Mouse (Mus musculus) lung, postnatal 0 days (tissue): ENCODE measurements around the gene Flnc. TPM values are rescaled to one million over a fixed set of nuclear protein-coding genes. Genes with fewer than 3 reads are reported as not detected.

Experiments used
- ATAC-seq: fragments of 200-750 bp; cut with Nextera tagmentation; 2 replicates; pipeline ENCODE4 v1.8.0; 2017; ENCODE audit warnings: moderate library complexity
- DNase-seq: peaks from one replicate; pipeline ENCODE4 v3.0.0-alpha.2; 2016; ENCODE audit warnings: low spot score
- H3K27ac ChIP-seq: fragments of 300-500 bp; sonication (generic); 2 replicates; pipeline ENCODE4 v1.5.1; 2014; ENCODE audit warnings: antibody characterized with exemption, mild to moderate bottlenecking, low read length, mixed read lengths
- H3K27me3 ChIP-seq: fragments of 300-500 bp; sonication (generic); replicated peaks from 2 replicates; pipeline ENCODE4 v1.6.1; 2014; ENCODE audit warnings: low read length, mixed read lengths; ENCODE audit not compliant: insufficient read depth
- H3K36me3 ChIP-seq: fragments of 300-500 bp; sonication (generic); 2 replicates; pipeline ENCODE4 v1.6.1; 2014; ENCODE audit warnings: low read length, mixed read lengths; ENCODE audit not compliant: insufficient read depth
- H3K4me1 ChIP-seq: fragments of 300-500 bp; sonication (generic); 2 replicates; pipeline ENCODE4 v1.6.1; 2014; ENCODE audit warnings: antibody characterized with exemption, low read depth, low read length, mixed read lengths; ENCODE audit not compliant: insufficient read depth
- H3K4me2 ChIP-seq: fragments of 300-500 bp; sonication (generic); replicated peaks from 2 replicates; pipeline ENCODE4 v1.6.1; 2014; ENCODE audit warnings: low read depth, mild to moderate bottlenecking, low read length, moderate library complexity, mixed read lengths
- H3K4me3 ChIP-seq: fragments of 300-500 bp; sonication (generic); 2 replicates; pipeline ENCODE4 v1.5.1; 2014; ENCODE audit warnings: low read depth, low read length
- H3K9ac ChIP-seq: fragments of 300-500 bp; sonication (generic); replicated peaks from 2 replicates; pipeline ENCODE4 v1.6.1; 2014; ENCODE audit warnings: low read depth, mild to moderate bottlenecking
- H3K9me3 ChIP-seq: fragments of 300-500 bp; sonication (generic); 2 replicates; pipeline ENCODE4 v1.6.1; 2016; ENCODE audit warnings: low read length, mixed read lengths
- CTCF ChIP-seq: IDR thresholded peaks from 2 replicates; pipeline ENCODE4 v1.5.1; 2016; ENCODE audit warnings: antibody characterized with exemption, mild to moderate bottlenecking
- EP300 ChIP-seq: IDR thresholded peaks from 2 replicates; pipeline ENCODE4 v1.6.1; 2016; ENCODE audit warnings: antibody characterized with exemption, mild to moderate bottlenecking, control low read depth
- WGBS: fragments of 180-500 bp; shearing (Covaris S2); extraction: QIAGEN DNeasy Blood & Tissue Kit; methylation state at CpG from one replicate; pipeline ENCODE4 v1.1.7; 2014; 5-methylcytosine and 5-hydroxymethylcytosine counted together
- polyA plus RNA-seq: library from polyadenylated mRNA; unstranded; fragments of >200 nt; fragmentation: Nextera tagmentation; extraction: Ambion mirVana; gene quantifications from 2 replicates; pipeline ENCODE4 v1.2.1, GENCODE M21; 2015

Gene Flnc
- polyA plus RNA-seq, 1 experiment from 2014 or later = 1.2 TPM

DNA sequence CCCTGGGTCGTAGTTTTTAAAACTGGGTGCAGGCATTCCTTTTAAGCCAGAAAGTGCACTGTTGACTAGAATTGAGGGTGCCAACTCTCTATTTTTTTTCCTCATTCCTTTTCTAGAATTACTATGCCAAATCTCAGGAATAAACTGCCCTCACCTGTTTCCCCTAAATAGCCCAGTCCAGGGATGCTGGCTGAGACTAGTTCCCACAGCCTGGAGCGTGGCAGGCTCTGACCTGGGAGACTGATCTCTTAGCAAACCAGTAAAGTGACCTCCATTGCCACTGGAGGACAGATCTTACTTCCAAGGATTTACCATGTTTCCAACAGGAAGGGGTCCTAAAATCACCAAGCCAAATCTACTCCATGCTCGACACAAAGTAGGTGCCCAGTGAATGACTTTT lies 35.8 kb downstream of the Flnc start:
- Histone ChIP-seq H3K4me2 (peak overlapping the region; percentile 76; the same call in 1 of the 2 replicates), H3K4me1 (peaks cover 10% of the 10 kb centered on the region; the same call in 1 of the 2 replicates), H3K9ac (no peak overlapping the region), H3K36me3 (0 out of 2 replicates have a peak, but pooled peaks cover 4% of the 10 kb centered on the region), H3K27ac (no peak overlapping the region), H3K4me3 (no peak overlapping the region), H3K9me3 (no peaks in the 10 kb centered on the region), H3K27me3 (no peaks in the 10 kb centered on the region; the same call in 1 of the 2 replicates)
- 81% methylated on average over 3 of the region's 3 CpGs for WGBS
- TF ChIP-seq EP300 = no peak
- no peak for TF ChIP-seq CTCF
- ATAC-seq (no peak), DNase-seq (no peak)

DNA sequence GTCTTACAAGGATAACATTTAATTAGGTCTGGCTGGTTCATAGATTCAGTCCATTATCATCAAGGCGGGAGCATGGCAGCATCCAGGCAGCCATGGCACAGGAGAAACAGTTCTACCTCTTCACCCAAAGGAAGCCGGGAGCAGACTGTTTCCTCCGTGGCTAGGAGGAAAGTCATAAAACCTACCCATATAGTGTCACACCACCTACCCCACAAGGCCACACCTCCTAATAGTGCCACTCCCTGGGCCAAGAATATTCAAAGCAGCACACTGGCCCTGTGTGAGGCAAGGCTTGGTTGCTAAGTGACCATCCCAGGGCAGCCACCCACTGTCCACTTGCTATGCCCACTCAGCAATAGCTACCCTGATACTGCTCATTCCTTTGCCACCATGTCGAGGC lies 38.1 kb downstream of the Flnc start, which contains the start of gene Atp6v1fnb:
Gene Atp6v1fnb, plus strand, starts transcription at position 301 of the 400 bp plus-strand sequence.
- no peak for TF ChIP-seq EP300
- TF ChIP-seq CTCF = no peak
- Histone ChIP-seq H3K36me3 (0 out of 2 replicates have a peak, but pooled peaks cover 4% of the 10 kb centered on the region), H3K4me1 (peaks cover 10% of the 10 kb centered on the region; the same call in 1 of the 2 replicates), H3K9ac (no peak within 1 kb of the TSS), H3K27ac (no peak within 1 kb of the TSS), H3K27me3 (no peaks in the 10 kb centered on the region; the same call in 1 of the 2 replicates), H3K9me3 (no peaks in the 10 kb centered on the region), H3K4me3 (no peak within 1 kb of the TSS), H3K4me2 (no peak within 1 kb of the TSS)
- 95% methylated on average over 4 of the region's 4 CpGs for WGBS
- ATAC-seq (no peak), DNase-seq (no peak)

DNA sequence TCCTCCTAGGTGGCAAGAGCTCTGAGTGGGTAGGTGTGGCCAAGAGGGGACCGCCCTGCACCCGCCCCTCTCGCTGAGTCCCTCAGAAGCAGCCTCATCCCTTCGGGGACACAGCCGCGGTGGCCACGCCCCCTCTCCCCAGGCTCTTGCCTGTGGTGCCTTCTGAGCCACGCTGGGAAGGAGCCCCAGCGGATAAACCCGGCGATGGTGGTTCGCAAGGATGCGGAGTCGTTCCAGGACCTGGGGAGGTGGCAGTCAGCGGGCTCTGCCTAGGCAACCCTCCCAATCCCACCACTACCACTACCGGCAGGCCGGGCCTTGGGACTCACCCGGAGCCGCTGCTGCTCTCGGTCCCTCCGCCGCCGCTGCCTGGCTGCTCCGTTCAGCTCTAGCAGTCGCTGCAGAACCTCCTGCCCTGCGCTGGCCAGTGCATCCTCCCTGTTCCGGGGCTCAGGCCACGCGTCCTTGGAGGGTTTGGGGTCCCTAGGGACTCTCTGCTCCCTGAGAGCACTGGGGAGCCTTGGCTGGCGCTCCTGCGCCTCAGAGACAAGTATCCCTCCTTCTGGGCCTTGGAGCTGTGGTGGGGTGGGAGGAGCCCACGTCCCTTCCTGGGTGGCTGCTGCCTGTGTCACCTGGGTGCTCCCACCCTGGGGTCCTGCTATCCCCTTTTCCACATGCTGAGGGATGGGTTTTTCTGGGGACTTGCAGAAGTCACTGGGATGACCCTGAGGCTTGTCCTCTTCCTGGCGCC lies 41.1 kb downstream of the Flnc start:
- WGBS = 5% methylated on average over 31 of the region's 33 CpGs
- Histone ChIP-seq H3K4me3 (peak overlapping the region; percentile 8; the same call in 1 of the 2 replicates), H3K36me3 (0 out of 2 replicates have a peak, but pooled peaks cover 4% of the 10 kb centered on the region), H3K4me2 (peak overlapping the region; percentile 52), H3K9ac (no peak overlapping the region), H3K4me1 (0 out of 2 replicates have a peak, but pooled peaks cover 3% of the 10 kb centered on the region), H3K27ac (no peak overlapping the region), H3K9me3 (no peaks in the 10 kb centered on the region), H3K27me3 (no peaks in the 10 kb centered on the region; the same call in 1 of the 2 replicates)
- DNase-seq (peak; percentile 90), ATAC-seq (peak; percentile 98)
- TF ChIP-seq CTCF (no peak), EP300 (no peak)

DNA sequence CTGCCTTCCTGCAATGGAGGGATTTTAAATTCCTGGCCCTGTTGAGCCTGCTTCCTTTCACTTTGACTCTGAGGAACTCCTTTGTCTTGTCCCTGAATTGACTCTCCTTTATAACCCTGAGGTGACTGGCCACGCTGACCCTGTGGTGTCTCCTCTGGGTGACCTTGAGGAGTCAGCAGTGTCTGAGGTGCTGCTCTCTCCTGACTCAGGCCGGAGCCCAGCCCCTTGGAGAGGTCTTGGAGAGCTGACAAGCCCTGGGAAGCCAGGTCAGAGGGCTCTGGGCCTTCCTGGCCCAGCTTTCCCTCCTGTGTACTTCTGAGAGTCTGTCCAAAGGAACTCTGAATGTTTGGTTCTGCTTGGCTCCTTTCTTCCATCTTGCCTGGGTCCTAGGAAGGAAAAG lies 41.7 kb downstream of the Flnc start:
- TF ChIP-seq EP300 (no peak), CTCF (no peak)
- no peaks in the 10 kb centered on the region for H3K27me3 ChIP-seq
- 0 out of 2 replicates have a peak, but pooled peaks cover 3% of the 10 kb centered on the region for H3K4me1 ChIP-seq
- 73% methylated on average over 2 of the region's 2 CpGs for WGBS
- no peak overlapping the region for H3K9ac ChIP-seq
- ATAC-seq (no peak), DNase-seq (no peak)
- H3K36me3 ChIP-seq = 0 out of 2 replicates have a peak, but pooled peaks cover 4% of the 10 kb centered on the region
- no peak overlapping the region for H3K4me2 ChIP-seq
- no peak overlapping the region for H3K4me3 ChIP-seq
- no peaks in the 10 kb centered on the region for H3K9me3 ChIP-seq
- no peak overlapping the region for H3K27ac ChIP-seq

DNA sequence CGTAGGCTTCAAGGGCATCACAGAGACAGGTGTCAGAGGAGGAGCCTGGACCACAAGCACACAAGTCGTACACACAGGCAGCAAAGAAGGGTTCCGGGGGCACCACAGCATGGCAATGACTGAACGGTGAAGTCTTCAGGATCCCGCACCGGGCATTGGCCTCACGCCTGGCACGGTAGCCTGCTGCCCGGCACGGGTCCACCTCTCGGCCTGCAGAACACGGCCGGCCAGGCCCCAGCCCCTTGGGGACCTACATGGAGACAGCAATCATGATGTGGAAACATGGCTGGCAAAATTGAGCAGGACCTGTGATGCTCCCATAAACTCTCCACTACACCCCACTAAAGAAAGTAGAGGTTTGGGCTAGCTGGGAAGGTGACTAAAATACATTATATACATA lies 49.6 kb downstream of the Flnc start:
- DNase-seq (no peak), ATAC-seq (no peak)
- Histone ChIP-seq H3K27me3 (no peaks in the 10 kb centered on the region), H3K27ac (no peak overlapping the region), H3K36me3 (no peaks in the 10 kb centered on the region), H3K9ac (no peak overlapping the region), H3K4me1 (no peaks in the 10 kb centered on the region), H3K4me2 (no peak overlapping the region), H3K4me3 (no peak overlapping the region), H3K9me3 (no peaks in the 10 kb centered on the region)
- WGBS = 90% methylated on average over 13 of the region's 13 CpGs
- no peak for TF ChIP-seq EP300
- no peak for TF ChIP-seq CTCF

DNA sequence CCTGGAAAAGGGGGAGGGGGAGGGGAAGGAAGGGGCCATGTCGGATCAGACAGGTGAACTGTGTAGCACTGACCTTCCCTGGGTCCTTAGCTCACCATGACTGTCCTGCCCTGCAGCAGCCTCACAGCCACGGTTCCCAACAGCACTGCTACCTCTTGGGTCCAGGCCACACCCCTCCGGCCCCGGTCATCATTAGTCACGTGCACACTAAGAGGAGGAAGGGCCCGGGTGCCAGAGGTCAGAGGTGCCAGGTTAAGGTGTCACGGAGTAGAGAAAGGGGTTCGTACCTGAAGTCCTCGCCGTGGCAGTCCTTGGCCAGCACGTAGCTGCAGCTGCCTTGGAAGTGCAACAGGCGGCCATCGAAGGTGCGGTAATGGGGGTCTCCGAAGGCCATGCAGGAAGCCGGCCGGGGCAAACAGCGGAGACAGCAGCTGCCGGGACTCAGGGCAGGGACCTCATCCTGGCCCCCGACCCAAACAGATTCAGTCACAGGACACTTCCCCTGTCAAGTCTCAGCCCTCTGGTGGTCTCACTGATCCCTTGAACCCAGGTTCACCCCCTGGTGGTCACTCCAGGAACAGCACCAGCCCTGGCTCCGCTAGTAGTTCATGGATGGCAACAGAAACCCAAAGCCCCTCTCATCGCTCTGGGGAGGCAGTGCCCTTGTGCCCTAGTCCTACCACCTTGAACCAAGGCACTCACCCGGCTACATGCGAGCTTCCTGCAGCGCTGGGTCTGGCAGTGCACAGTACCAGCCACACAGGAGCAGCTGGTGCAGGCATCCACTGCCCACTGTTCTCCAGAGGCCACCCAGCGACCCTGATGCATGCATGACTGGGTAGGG lies 51.9 kb downstream of the Flnc start:
- H3K4me2 ChIP-seq = peak overlapping the region; percentile 85
- H3K9me3 ChIP-seq = no peaks in the 10 kb centered on the region
- DNase-seq = peak; percentile 53
- H3K9ac ChIP-seq = no peak overlapping the region
- H3K27me3 ChIP-seq = no peaks in the 10 kb centered on the region
- TF ChIP-seq EP300 (no peak), CTCF (peak; percentile 96)
- peak overlapping the region; percentile 40 for H3K4me3 ChIP-seq
- no peak overlapping the region for H3K27ac ChIP-seq
- WGBS = 8% methylated on average over 26 of the region's 26 CpGs
- H3K36me3 ChIP-seq = no peaks in the 10 kb centered on the region
- ATAC-seq = peak; percentile 79
- H3K4me1 ChIP-seq = no peaks in the 10 kb centered on the region
